Mouse (Mus musculus) adrenal gland (tissue): ENCODE measurements around the gene Phactr1.

Experiments used
- intact Hi-C: fragments of 180-260 bp; cut with DNase I; formaldehyde crosslinking; loops from one replicate; pipeline ENCODE4 v1.15.1; 2025

Gene Phactr1

GRCm38 (mm10) chr13:43172036-43172713 is 491.8 kb downstream of the Phactr1 start:
- intact Hi-C loops = loop anchor here (10.0 kb wide), 1 partner anchor 303 kb away; no protein-coding TSS in a partner anchor

GRCm38 (mm10) chr13:43173262-43173661 is 492.8 kb downstream of the Phactr1 start:
- intact Hi-C loops = loop anchor here (10.0 kb wide), 1 partner anchor 302 kb away; no protein-coding TSS in a partner anchor

GRCm38 (mm10) chr13:43176676-43177075 is 496.3 kb downstream of the Phactr1 start:
- intact Hi-C loops = loop anchor here (10.0 kb wide), 1 partner anchor 298 kb away; no protein-coding TSS in a partner anchor

- intact Hi-C loops = loop anchor here (10.0 kb wide), 1 partner anchor 297 kb away; no protein-coding TSS in a partner anchor
These were observed 496.9 kb downstream of the Phactr1 start for GRCm38 (mm10) chr13:43177317-43177716.

GRCm38 (mm10) chr13:43181104-43181503 is 500.7 kb downstream of the Phactr1 start:
- intact Hi-C loops = loop anchor here (5.0 kb wide), 1 partner anchor 216 kb away; the partner anchor contains the start of gene Nol7

GRCm38 (mm10) chr13:43182465-43183201 is 502.2 kb downstream of the Phactr1 start:
- intact Hi-C loops = loop anchor here (2.0 to 5.0 kb wide), 2 partner anchors 138 to 215 kb away; partner anchors contain the start of gene Nol7

- intact Hi-C loops = loop anchor here (2.0 to 5.0 kb wide), 2 partner anchors 137 to 214 kb away; partner anchors contain the start of gene Nol7
These were observed 503.0 kb downstream of the Phactr1 start for GRCm38 (mm10) chr13:43183248-43184055.

- intact Hi-C loops = no loop called here
These were observed 507.3 kb downstream of the Phactr1 start for GRCm38 (mm10) chr13:43187736-43188135.
